Mouse (Mus musculus) intestine, embryonic 15.5 days (tissue): ENCODE data around the gene Snx20. TPM values are rescaled to one million over a fixed set of nuclear protein-coding genes. Genes with fewer than 3 reads are reported as not detected.

ENCODE experiments used
- ATAC-seq: fragments of 200-750 bp; cut with Nextera tagmentation; 2 replicates; pipeline ENCODE4 v1.8.0; 2017; ENCODE audit warnings: moderate TSS enrichment, moderate library complexity
- H3K27ac ChIP-seq: fragments of 300-500 bp; sonication (generic); 2 replicates; pipeline ENCODE4 v1.5.1; 2015; ENCODE audit warnings: mild to moderate bottlenecking, inconsistent platforms
- H3K27me3 ChIP-seq: fragments of 300-500 bp; sonication (generic); replicated peaks from 2 replicates; pipeline ENCODE4 v1.6.1; 2015; ENCODE audit warnings: inconsistent platforms
- H3K36me3 ChIP-seq: fragments of 300-500 bp; sonication (generic); 2 replicates; pipeline ENCODE4 v1.6.1; 2015; ENCODE audit warnings: inconsistent platforms
- H3K4me1 ChIP-seq: fragments of 300-500 bp; sonication (generic); replicated peaks from 2 replicates; pipeline ENCODE4 v1.6.1; 2015; ENCODE audit warnings: inconsistent platforms
- H3K4me2 ChIP-seq: fragments of 300-500 bp; sonication (generic); replicated peaks from 2 replicates; pipeline ENCODE4 v1.6.1; 2015; ENCODE audit warnings: mild to moderate bottlenecking, inconsistent platforms
- H3K4me3 ChIP-seq: fragments of 300-500 bp; sonication (generic); replicated peaks from 2 replicates; pipeline ENCODE4 v1.5.1; 2015; ENCODE audit warnings: inconsistent platforms
- H3K9ac ChIP-seq: fragments of 300-500 bp; sonication (generic); 2 replicates; pipeline ENCODE4 v1.6.1; 2015; ENCODE audit warnings: inconsistent platforms
- H3K9me3 ChIP-seq: fragments of 300-500 bp; sonication (generic); 2 replicates; pipeline ENCODE4 v1.6.1; 2016; ENCODE audit warnings: inconsistent platforms
- WGBS: fragments of 180-500 bp; shearing (Covaris S2); methylation state at CpG from one replicate; pipeline ENCODE4 v1.1.7; 2015; 5-methylcytosine and 5-hydroxymethylcytosine counted together
- polyA plus RNA-seq: library from polyadenylated mRNA; unstranded; fragments of >200 nt; fragmentation: Nextera tagmentation; extraction: Ambion mirVana; gene quantifications from 2 replicates; pipeline ENCODE4 v1.2.1, GENCODE M21; 2015

The Snx20 gene
- 5.1 and 5.6 TPM in 2 replicates for polyA plus RNA-seq

DNA sequence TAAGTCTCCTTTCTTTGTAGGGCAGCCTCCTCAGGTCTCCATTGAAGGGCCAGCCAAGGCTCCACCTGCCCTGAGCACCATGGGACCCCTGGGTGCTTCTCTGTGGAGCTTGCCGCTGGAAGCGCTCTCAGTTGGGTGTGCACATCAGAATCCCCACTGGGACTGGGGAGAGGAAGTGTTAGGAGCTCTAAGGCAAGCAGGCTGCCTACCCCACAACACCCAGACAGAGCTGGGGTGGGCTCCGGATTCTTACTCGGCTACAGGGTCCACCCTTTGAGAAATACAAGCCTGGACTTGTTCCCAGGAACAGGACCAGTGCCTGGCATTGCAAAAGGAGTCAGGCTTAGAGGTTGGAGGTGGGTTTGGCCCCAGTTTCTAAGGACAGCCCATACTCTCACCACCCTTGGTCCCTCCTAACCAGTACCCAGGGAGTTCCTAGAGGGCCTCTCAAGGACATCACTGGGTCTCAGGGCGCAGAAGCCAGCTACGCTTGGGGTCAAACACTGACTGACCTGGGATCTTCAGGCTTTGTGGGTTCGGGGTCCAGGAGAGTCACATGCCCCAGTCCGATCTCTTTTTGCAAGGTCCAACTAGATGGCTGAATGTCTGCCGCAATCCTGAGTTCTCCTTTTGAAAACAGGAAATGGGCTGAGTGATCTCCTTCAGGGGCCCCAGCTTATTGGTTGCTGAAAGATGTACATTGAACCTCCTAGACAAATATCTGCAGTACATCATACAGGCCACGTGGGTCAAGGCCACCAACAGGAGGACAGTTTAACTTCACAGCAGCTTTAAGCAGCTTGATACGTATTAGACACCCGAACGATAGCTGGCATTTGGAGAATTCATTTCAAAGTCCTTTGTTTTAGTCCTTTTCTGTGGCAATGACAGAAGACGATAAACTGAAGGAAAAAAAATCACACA lies at the start of gene Snx20:
Gene Snx20, minus strand, starts transcription at position 655 of the 924 bp plus-strand sequence.
- Histone ChIP-seq H3K9me3 (no peaks in the 10 kb centered on the region), H3K36me3 (no peaks in the 10 kb centered on the region), H3K4me3 (peak within 1 kb of the TSS; percentile 19), H3K27me3 (no peaks in the 10 kb centered on the region), H3K9ac (no peak within 1 kb of the TSS), H3K4me2 (peak within 1 kb of the TSS; percentile 41), H3K4me1 (0 out of 2 replicates have a peak, but pooled peaks cover 7% of the 10 kb centered on the region), H3K27ac (no peak within 1 kb of the TSS)
- ATAC-seq, result peak; percentile 71
- 65% methylated on average over 14 of the region's 14 CpGs for WGBS

- 86% methylated on average over 7 of the region's 7 CpGs for WGBS
- no peak for ATAC-seq
- Histone ChIP-seq H3K9ac (no peak overlapping the region), H3K4me3 (no peak overlapping the region), H3K27me3 (no peaks in the 10 kb centered on the region), H3K27ac (no peak overlapping the region), H3K4me1 (0 out of 2 replicates have a peak, but pooled peaks cover 2% of the 10 kb centered on the region), H3K9me3 (no peaks in the 10 kb centered on the region), H3K4me2 (no peak overlapping the region), H3K36me3 (no peaks in the 10 kb centered on the region)
Measured at GRCm38 (mm10) chr8:88683656-88684289, 47.8 kb upstream of the Snx20 start.

DNA sequence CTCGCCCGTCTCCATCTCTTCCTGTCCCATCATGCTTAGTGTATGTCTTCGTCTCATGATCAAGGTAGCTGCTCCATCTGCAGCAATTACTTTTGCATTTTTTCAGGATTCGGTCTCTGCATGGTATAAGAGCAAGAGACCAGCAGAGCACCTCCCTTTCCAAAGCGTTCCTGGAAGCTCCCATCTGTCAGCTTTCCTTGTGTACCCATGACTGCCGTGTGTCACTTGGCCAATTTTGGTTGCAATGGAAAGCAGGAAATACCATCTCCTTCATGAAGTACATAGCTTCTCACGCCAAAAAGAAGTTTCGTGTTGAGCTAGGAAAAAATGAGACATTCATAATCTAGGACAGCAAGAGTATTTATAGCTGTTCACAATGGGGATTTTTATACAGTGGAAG lies 45.1 kb upstream of the Snx20 start:
- no peak overlapping the region for H3K4me2 ChIP-seq
- no peaks in the 10 kb centered on the region for H3K27me3 ChIP-seq
- no peaks in the 10 kb centered on the region for H3K36me3 ChIP-seq
- H3K9me3 ChIP-seq, result no peaks in the 10 kb centered on the region
- no peaks in the 10 kb centered on the region for H3K4me1 ChIP-seq
- no peak overlapping the region for H3K4me3 ChIP-seq
- WGBS, result 86% methylated on average over 8 of the region's 8 CpGs
- ATAC-seq, result no peak
- H3K9ac ChIP-seq, result no peak overlapping the region
- H3K27ac ChIP-seq, result no peak overlapping the region

DNA sequence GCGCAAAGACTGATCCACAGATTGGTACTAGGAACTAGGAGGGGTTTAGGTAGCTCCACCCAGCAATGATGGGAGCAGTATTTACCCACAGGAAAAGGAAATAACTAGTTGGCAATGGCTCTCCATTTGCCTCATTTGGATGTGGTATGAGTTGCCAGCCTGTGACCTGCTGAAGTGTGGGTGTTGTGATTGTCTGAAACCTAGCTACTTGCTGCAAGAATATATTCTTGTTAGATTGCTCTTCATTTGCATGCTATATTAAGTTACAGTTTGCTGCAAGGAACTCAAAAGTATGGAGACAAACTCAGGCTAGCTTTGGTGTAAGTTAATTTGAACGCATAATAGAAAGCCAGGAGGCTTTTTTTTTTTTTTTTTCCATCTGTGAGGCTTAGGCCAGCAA lies 44.6 kb upstream of the Snx20 start:
- ATAC-seq, result no peak
- Histone ChIP-seq H3K9me3 (no peaks in the 10 kb centered on the region), H3K9ac (no peak overlapping the region), H3K4me1 (no peaks in the 10 kb centered on the region), H3K27me3 (no peaks in the 10 kb centered on the region), H3K4me2 (no peak overlapping the region), H3K36me3 (no peaks in the 10 kb centered on the region), H3K4me3 (no peak overlapping the region), H3K27ac (no peak overlapping the region)
- 89% methylated on average over 2 of the region's 2 CpGs for WGBS

DNA sequence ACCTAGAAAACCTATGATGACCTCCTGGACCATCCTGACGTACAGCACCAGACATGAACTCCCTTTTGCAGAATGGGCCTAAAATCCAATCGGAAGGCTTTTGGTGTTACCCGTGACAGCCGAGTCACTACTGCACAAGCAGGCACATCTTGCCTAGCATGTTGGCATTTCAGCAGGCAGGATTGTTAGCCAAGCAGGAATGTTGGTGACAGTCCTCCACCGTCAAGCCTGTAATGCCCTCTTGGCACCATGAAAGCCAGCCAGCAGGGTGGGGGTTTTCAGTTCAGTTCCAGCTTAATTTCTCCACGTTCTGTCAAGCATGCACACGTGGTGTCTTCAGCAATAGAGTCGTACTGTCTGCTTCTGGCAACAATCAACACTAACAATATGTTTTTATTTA lies 41.1 kb upstream of the Snx20 start:
- no peak overlapping the region for H3K4me2 ChIP-seq
- no peaks in the 10 kb centered on the region for H3K36me3 ChIP-seq
- H3K27me3 ChIP-seq, result no peaks in the 10 kb centered on the region
- no peak overlapping the region for H3K27ac ChIP-seq
- WGBS, result 85% methylated on average over 8 of the region's 8 CpGs
- no peaks in the 10 kb centered on the region for H3K9me3 ChIP-seq
- H3K4me1 ChIP-seq, result no peaks in the 10 kb centered on the region
- no peak overlapping the region for H3K9ac ChIP-seq
- no peak overlapping the region for H3K4me3 ChIP-seq
- ATAC-seq, result no peak

GRCm38 (mm10) chr8:88675372-88676165 lies 39.6 kb upstream of the Snx20 start:
- H3K4me1 ChIP-seq, result no peaks in the 10 kb centered on the region
- 89% methylated on average over 12 of the region's 12 CpGs for WGBS
- no peak overlapping the region for H3K4me3 ChIP-seq
- H3K27ac ChIP-seq, result no peak overlapping the region
- no peaks in the 10 kb centered on the region for H3K9me3 ChIP-seq
- no peak overlapping the region for H3K9ac ChIP-seq
- no peaks in the 10 kb centered on the region for H3K36me3 ChIP-seq
- no peaks in the 10 kb centered on the region for H3K27me3 ChIP-seq
- H3K4me2 ChIP-seq, result no peak overlapping the region
- ATAC-seq, result no peak

DNA sequence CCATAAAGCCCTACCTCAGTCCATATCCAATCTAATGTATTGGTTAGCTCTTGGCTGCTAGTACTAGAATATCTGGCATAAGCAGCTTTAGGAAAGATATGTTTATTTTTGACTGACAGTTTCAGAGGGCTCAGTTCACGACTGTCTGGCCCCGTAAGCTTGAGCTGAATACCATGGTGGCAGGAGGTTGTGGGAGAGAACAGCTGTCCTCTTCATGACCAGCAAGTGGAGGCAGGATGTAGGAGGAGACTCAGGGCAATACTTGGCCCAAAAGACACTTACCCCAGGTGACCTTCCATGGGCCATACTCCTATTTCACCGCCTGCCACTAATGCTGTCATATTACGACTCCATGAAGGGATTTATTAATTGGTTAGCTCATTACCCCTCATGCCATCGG lies 37.9 kb upstream of the Snx20 start:
- ATAC-seq, result no peak
- Histone ChIP-seq H3K9me3 (no peaks in the 10 kb centered on the region), H3K4me3 (no peak overlapping the region), H3K27ac (no peak overlapping the region), H3K9ac (no peak overlapping the region), H3K27me3 (no peaks in the 10 kb centered on the region), H3K4me2 (no peak overlapping the region), H3K4me1 (no peaks in the 10 kb centered on the region), H3K36me3 (no peaks in the 10 kb centered on the region)
- WGBS, result 73% methylated on average over 5 of the region's 5 CpGs

- Histone ChIP-seq H3K4me1 (no peaks in the 10 kb centered on the region), H3K9me3 (no peaks in the 10 kb centered on the region), H3K9ac (no peak overlapping the region), H3K27ac (no peak overlapping the region), H3K27me3 (no peaks in the 10 kb centered on the region), H3K4me2 (no peak overlapping the region), H3K4me3 (no peak overlapping the region), H3K36me3 (no peaks in the 10 kb centered on the region)
- 78% methylated on average over 10 of the region's 10 CpGs for WGBS
- ATAC-seq, result no peak
Measured at GRCm38 (mm10) chr8:88671575-88671974, 35.6 kb upstream of the Snx20 start.

- 75% methylated on average over 6 of the region's 6 CpGs for WGBS
- no peaks in the 10 kb centered on the region for H3K4me1 ChIP-seq
- no peaks in the 10 kb centered on the region for H3K9me3 ChIP-seq
- no peak overlapping the region for H3K4me2 ChIP-seq
- no peak overlapping the region for H3K9ac ChIP-seq
- no peak overlapping the region for H3K4me3 ChIP-seq
- H3K27me3 ChIP-seq, result no peaks in the 10 kb centered on the region
- no peak for ATAC-seq
- H3K36me3 ChIP-seq, result no peaks in the 10 kb centered on the region
- no peak overlapping the region for H3K27ac ChIP-seq
Measured at GRCm38 (mm10) chr8:88670782-88671181, 34.9 kb upstream of the Snx20 start.

- no peaks in the 10 kb centered on the region for H3K27me3 ChIP-seq
- H3K4me1 ChIP-seq, result no peaks in the 10 kb centered on the region
- no peak overlapping the region for H3K4me3 ChIP-seq
- H3K9me3 ChIP-seq, result no peaks in the 10 kb centered on the region
- H3K9ac ChIP-seq, result no peak overlapping the region
- WGBS, result 58% methylated on average over 14 of the region's 14 CpGs
- no peak overlapping the region for H3K4me2 ChIP-seq
- H3K27ac ChIP-seq, result no peak overlapping the region
- no peaks in the 10 kb centered on the region for H3K36me3 ChIP-seq
- peak; percentile 28; the same call in 1 of the 2 replicates for ATAC-seq
Measured at GRCm38 (mm10) chr8:88668400-88669086, 32.6 kb upstream of the Snx20 start.

- ATAC-seq, result no peak
- no peak overlapping the region for H3K9ac ChIP-seq
- H3K4me2 ChIP-seq, result no peak overlapping the region
- H3K36me3 ChIP-seq, result no peaks in the 10 kb centered on the region
- H3K27me3 ChIP-seq, result no peaks in the 10 kb centered on the region
- no peak overlapping the region for H3K4me3 ChIP-seq
- H3K4me1 ChIP-seq, result no peaks in the 10 kb centered on the region
- no peaks in the 10 kb centered on the region for H3K9me3 ChIP-seq
- H3K27ac ChIP-seq, result no peak overlapping the region
- whole genome bisulfite sequencing, result 43% methylated on average over 1 of the region's 1 CpGs
Measured at GRCm38 (mm10) chr8:88666435-88666834, 30.5 kb upstream of the Snx20 start.

DNA sequence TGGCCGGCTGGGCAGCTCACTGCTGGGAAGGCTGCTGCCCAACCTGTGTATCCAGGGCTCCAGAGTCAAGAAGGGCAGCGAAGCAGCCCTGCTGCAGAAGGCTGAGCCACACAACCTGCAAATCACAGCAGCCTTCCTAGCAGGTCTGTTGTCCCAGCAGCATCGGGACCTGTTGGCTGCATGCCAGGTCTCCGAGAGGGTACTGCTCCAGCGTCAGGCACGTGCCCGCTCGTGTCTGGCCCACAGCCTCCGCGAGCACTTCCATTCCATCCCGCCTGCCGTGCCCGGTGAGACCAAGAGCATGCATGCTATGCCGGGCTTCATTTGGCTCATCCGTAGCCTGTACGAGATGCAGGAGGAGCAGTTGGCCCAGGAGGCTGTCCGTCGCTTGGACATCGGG lies 29.0 kb upstream of the Snx20 start:
- H3K9me3 ChIP-seq, result no peaks in the 10 kb centered on the region
- no peak overlapping the region for H3K27ac ChIP-seq
- H3K4me3 ChIP-seq, result no peak overlapping the region
- no peak overlapping the region for H3K9ac ChIP-seq
- no peak overlapping the region for H3K4me2 ChIP-seq
- H3K36me3 ChIP-seq, result no peaks in the 10 kb centered on the region
- WGBS, result 80% methylated on average over 19 of the region's 19 CpGs
- no peaks in the 10 kb centered on the region for H3K4me1 ChIP-seq
- no peak for ATAC-seq
- H3K27me3 ChIP-seq, result no peaks in the 10 kb centered on the region
